Mouse (Mus musculus) kidney, postnatal 0 days (tissue): Measurements from ENCODE around the gene Wwp2. TPM values are rescaled to one million over a fixed set of nuclear protein-coding genes. Genes with fewer than 3 reads are reported as not detected.

Experiments used
- ATAC-seq: fragments of 200-750 bp; cut with Nextera tagmentation; replicated peaks from 2 replicates; pipeline ENCODE4 v1.8.0; 2017; ENCODE audit warnings: low read depth, moderate number of reproducible peaks, moderate TSS enrichment, moderate library complexity; ENCODE audit not compliant: low FRiP score
- DNase-seq: peaks from one replicate; pipeline ENCODE4 v3.0.0-alpha.2; 2016; ENCODE audit warnings: low spot score
- H3K27ac ChIP-seq: fragments of 300-500 bp; sonication (generic); 2 replicates; pipeline ENCODE4 v1.5.1; 2014; ENCODE audit warnings: mild to moderate bottlenecking
- H3K27me3 ChIP-seq: fragments of 300-500 bp; sonication (generic); 2 replicates; pipeline ENCODE4 v1.6.1; 2014; ENCODE audit warnings: low read length, mixed read lengths; ENCODE audit not compliant: insufficient read depth
- H3K36me3 ChIP-seq: fragments of 300-500 bp; sonication (generic); 2 replicates; pipeline ENCODE4 v1.6.1; 2014; ENCODE audit warnings: low read length, mixed read lengths; ENCODE audit not compliant: insufficient read depth
- H3K4me1 ChIP-seq: fragments of 300-500 bp; sonication (generic); replicated peaks from 2 replicates; pipeline ENCODE4 v1.6.1; 2014; ENCODE audit warnings: antibody characterized with exemption, low read length, mixed read lengths; ENCODE audit not compliant: insufficient read depth
- H3K4me2 ChIP-seq: fragments of 300-500 bp; sonication (generic); 2 replicates; pipeline ENCODE4 v1.6.1; 2014; ENCODE audit warnings: mild to moderate bottlenecking, low read length, moderate library complexity, mixed read lengths
- H3K4me3 ChIP-seq: fragments of 300-500 bp; sonication (generic); replicated peaks from 2 replicates; pipeline ENCODE4 v1.5.1; 2014; ENCODE audit warnings: low read depth, low read length
- H3K9ac ChIP-seq: fragments of 300-500 bp; sonication (generic); 2 replicates; pipeline ENCODE4 v1.6.1; 2014; ENCODE audit warnings: low read depth, low read length
- H3K9me3 ChIP-seq: fragments of 300-500 bp; sonication (generic); replicated peaks from 2 replicates; pipeline ENCODE4 v1.6.1; 2016; ENCODE audit warnings: low read length, inconsistent platforms, mixed read lengths
- CTCF ChIP-seq: IDR thresholded peaks from 2 replicates; pipeline ENCODE4 v1.5.1; 2016; ENCODE audit warnings: antibody characterized with exemption, low read depth, mild to moderate bottlenecking, moderate library complexity
- WGBS: fragments of 180-500 bp; shearing (Covaris S2); extraction: QIAGEN DNeasy Blood & Tissue Kit; methylation state at CpG from one replicate; pipeline ENCODE4 v1.1.7; 2014; 5-methylcytosine and 5-hydroxymethylcytosine counted together
- polyA plus RNA-seq: library from polyadenylated mRNA; unstranded; fragments of >200 nt; fragmentation: Nextera tagmentation; extraction: Ambion mirVana; gene quantifications from 2 replicates; pipeline ENCODE4 v1.2.1, GENCODE M21; 2015

Wwp2 gene
- polyA plus RNA-seq, 1 experiment from 2014 or later, result 38.9 TPM

DNA sequence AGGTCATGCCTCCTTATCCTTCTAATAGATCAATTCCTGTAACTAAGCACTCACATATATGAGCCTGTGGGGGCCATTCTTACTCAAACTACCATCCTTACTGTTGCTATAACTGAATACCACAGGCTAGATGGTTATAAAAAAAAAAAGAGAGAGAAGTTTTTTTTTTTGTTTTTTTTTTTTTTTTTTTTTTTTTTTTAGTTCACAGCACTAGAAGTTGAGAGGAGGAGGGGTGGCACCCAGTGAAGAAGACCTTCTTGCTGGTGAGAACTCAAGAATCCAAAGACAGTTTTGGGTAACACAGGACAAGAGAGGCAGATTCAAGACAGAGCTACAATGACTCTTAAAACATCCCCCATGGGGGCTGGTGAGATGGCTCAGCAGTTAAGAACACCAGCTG, 40.8 kb upstream of the Wwp2 start:
- Histone ChIP-seq H3K27me3 (no peaks in the 10 kb centered on the region), H3K36me3 (no peaks in the 10 kb centered on the region), H3K4me1 (no peaks in the 10 kb centered on the region), H3K4me2 (no peak overlapping the region), H3K4me3 (no peak overlapping the region), H3K9ac (no peak overlapping the region), H3K27ac (no peak overlapping the region), H3K9me3 (no peaks in the 10 kb centered on the region)
- ATAC-seq (no peak), DNase-seq (no peak)
- no peak for TF ChIP-seq CTCF

DNA sequence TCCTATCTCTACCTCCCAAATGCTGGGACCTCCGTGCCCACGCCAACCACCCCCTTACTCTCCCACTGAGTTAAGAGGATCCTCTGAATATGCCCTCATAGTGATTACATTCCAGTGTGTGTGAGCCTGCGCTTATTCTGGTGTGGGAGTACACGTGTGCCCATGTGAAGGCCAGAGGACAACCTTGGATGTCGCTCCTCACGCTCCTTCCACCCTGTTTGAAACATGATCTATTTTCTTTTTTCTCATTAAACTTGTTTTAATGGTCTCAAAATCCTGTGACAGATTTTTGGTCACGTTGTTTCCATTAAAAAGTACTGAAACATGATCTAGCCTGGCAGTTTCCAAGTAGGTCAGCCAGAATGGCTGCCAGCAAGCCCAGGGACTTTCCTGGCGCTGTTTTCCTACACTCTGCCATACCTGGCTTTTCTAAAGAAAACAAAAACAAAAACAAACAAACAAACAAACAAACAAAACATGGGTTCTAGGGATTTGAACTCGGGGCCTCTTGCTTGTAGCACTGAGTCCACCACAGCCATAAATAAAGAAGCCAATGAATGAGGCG, 40.0 kb upstream of the Wwp2 start:
- 60% methylated on average over 10 of the region's 10 CpGs for WGBS
- Histone ChIP-seq H3K9ac (no peak overlapping the region), H3K27me3 (no peaks in the 10 kb centered on the region), H3K4me1 (no peaks in the 10 kb centered on the region), H3K9me3 (no peaks in the 10 kb centered on the region), H3K36me3 (no peaks in the 10 kb centered on the region), H3K27ac (no peak overlapping the region), H3K4me2 (no peak overlapping the region), H3K4me3 (no peak overlapping the region)
- DNase-seq, result no peak
- no peak for ATAC-seq
- no peak for TF ChIP-seq CTCF

- Histone ChIP-seq H3K9ac (no peak overlapping the region), H3K36me3 (no peaks in the 10 kb centered on the region), H3K27ac (peak overlapping the region; percentile 15; the same call in 1 of the 2 replicates), H3K27me3 (no peaks in the 10 kb centered on the region), H3K4me3 (no peak overlapping the region), H3K9me3 (no peaks in the 10 kb centered on the region), H3K4me2 (no peak overlapping the region), H3K4me1 (0 out of 2 replicates have a peak, but pooled peaks cover 6% of the 10 kb centered on the region)
- TF ChIP-seq CTCF, result no peak
- ATAC-seq (no peak), DNase-seq (no peak)
- WGBS, result 31% methylated on average over 12 of the region's 12 CpGs
These were observed 38.5 kb upstream of the Wwp2 start for GRCm38 (mm10) chr8:107397665-107398064.

DNA sequence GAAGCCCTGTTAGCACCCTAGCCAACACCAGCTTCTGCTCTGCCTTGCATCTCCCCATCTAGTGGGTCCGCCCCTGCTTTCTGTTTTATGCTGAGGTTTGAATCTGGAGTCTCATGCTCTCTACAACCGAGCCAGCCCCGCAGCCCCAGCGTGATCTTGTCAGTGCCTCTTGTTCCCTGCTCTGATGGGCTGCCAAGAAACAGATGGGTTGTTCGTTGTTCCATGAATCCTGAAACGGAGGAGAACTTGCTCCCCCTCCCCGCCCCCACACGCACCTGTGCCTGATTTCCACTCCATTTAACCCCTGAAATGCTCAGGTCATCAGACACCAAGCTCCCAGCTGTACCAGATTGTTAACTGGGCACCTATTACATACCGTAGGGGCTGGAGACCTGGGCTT, 36.7 kb upstream of the Wwp2 start:
- Histone ChIP-seq H3K4me2 (no peak overlapping the region), H3K36me3 (no peaks in the 10 kb centered on the region), H3K9me3 (no peaks in the 10 kb centered on the region), H3K27me3 (no peaks in the 10 kb centered on the region), H3K9ac (no peak overlapping the region), H3K4me1 (0 out of 2 replicates have a peak, but pooled peaks cover 6% of the 10 kb centered on the region), H3K27ac (no peak overlapping the region), H3K4me3 (no peak overlapping the region)
- ATAC-seq (no peak), DNase-seq (no peak)
- no peak for TF ChIP-seq CTCF
- WGBS, result 19% methylated on average over 9 of the region's 9 CpGs

DNA sequence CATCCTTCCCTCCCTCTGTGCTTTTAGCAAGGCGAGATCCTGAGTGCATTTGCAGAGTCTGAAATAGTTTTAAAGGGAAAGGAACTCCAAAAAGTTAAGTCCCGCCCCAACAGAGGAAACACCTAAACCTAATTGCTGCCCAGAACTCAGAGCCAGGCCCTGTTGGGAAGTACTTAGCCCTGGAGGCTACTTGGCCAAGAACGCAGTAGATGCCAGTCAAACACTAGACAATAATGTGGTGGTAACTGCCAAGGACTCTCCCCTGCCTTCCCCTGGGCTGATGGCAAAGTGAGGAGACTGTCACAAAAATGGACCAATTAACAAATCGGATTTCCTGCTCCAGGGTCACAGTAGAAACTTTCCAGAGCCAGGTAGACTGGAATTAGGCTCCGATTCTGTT, 34.3 kb upstream of the Wwp2 start:
- no peak overlapping the region for H3K4me3 ChIP-seq
- ATAC-seq, result no peak
- TF ChIP-seq CTCF, result no peak
- H3K27me3 ChIP-seq, result no peaks in the 10 kb centered on the region
- H3K9ac ChIP-seq, result no peak overlapping the region
- no peak overlapping the region for H3K4me2 ChIP-seq
- no peak for DNase-seq
- H3K27ac ChIP-seq, result no peak overlapping the region
- H3K36me3 ChIP-seq, result no peaks in the 10 kb centered on the region
- H3K9me3 ChIP-seq, result no peaks in the 10 kb centered on the region
- 0 out of 2 replicates have a peak, but pooled peaks cover 6% of the 10 kb centered on the region for H3K4me1 ChIP-seq
- 73% methylated on average over 5 of the region's 5 CpGs for WGBS

DNA sequence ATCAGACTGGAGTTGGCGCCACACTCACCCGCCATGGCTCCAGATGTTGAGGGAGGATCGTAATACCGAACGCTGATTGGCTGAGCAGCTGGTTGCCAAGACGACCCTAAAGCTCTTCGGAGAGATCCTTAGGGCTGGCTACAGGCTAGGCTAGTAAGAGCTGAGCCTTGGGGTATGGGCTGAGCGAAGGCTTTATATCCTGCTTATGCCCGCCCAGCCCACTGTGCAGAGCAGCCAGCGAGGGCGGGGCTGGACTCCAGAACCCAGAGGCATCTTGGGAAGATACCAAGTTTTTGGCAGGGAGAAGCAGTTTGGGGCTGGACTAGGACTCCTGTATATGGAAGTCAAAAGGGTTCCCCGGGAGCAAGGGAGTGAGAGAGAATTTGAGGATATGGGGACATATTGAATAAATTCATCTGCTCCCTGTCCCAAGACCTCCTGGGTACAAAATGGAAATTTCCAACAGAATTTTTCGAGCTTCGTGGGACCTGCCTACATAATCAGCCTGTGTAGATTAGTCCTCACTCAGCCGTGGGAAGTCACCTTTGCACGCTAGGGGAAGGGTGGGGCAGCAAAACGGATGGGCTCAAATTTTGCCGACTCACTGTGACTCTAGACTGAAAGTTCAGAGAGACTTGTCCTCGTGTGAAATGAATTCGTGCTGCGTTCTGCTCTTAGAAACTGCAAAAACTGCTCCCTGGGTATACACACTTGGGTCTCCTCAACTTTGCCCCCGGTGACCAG, 33.0 kb upstream of the Wwp2 start, which contains the start of gene Nqo1:
Nqo1 (minus strand) TSS at position 169 of the 744 bp plus-strand sequence.
- Histone ChIP-seq H3K9me3 (no peaks in the 10 kb centered on the region), H3K36me3 (no peaks in the 10 kb centered on the region), H3K4me1 (0 out of 2 replicates have a peak, but pooled peaks cover 6% of the 10 kb centered on the region), H3K9ac (peak within 1 kb of the TSS; percentile 32), H3K4me3 (peak within 1 kb of the TSS; percentile 16), H3K27ac (no peak within 1 kb of the TSS; the same call in 1 of the 2 replicates), H3K4me2 (peak within 1 kb of the TSS; percentile 56), H3K27me3 (no peaks in the 10 kb centered on the region)
- WGBS, result 7% methylated on average over 22 of the region's 22 CpGs
- peak; percentile 95 for DNase-seq
- peak; percentile 97 for ATAC-seq
- TF ChIP-seq CTCF, result no peak
